Mouse (Mus musculus) WW6 (cell line): ENCODE data around the gene Atp6v1b1.

Experiments
- DNase-seq: peaks from one replicate; pipeline ENCODE4 v3.0.0-alpha.2; 2013; ENCODE audit warnings: low read depth, low spot score

Gene Atp6v1b1

GRCm38 (mm10) chr6:83715461-83716196, 27.2 kb upstream of the Atp6v1b1 start:
- DNase-seq: no peak

DNA sequence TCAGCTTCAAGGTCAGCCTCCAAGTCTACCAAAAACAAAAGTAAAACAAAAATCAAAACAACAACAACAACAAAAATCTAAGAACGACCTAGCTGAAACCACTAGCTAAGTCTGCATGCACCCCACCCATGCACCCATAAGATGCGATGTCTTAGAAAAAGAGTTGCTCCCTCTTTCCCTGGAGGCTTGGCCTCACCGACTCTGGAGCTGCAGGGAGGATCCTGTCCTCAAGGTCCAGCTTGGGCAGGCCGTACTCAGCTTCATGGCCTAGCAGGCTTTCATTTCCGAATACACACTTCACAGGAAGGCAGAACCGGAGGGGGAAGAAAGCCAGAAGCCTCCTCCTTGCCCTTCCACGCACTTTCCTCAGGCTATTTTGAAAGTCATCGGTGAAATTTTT, 25.8 kb upstream of the Atp6v1b1 start:
- no peak for DNase-seq

- DNase-seq: no peak
Measured at GRCm38 (mm10) chr6:83722526-83722925, 20.3 kb upstream of the Atp6v1b1 start.

GRCm38 (mm10) chr6:83727178-83727577, 15.6 kb upstream of the Atp6v1b1 start:
- DNase-seq: no peak

- no peak for DNase-seq
Measured at GRCm38 (mm10) chr6:83728488-83728887, 14.3 kb upstream of the Atp6v1b1 start.

- DNase-seq: no peak
Measured at GRCm38 (mm10) chr6:83729350-83729970, 13.3 kb upstream of the Atp6v1b1 start.

GRCm38 (mm10) chr6:83731128-83731527, 11.7 kb upstream of the Atp6v1b1 start:
- no peak for DNase-seq

DNA sequence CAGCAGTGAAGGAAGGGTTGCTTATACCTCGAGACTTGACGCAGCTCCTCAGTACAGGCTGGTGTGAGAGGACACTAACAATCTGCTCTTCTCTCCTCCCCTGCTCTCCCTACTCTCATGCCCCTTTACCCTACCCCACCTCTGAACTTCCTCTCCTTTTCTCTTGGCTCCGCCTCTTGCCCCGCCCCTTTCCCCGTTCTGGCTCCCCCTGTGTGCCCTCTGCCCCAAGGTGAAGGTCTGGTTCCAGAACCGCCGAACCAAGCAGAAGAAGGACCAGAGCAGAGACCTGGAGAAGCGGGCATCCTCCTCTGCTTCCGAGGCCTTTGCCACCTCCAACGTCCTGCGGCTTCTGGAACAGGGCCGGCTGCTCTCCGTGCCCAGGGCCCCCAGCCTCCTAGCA, 5.5 kb upstream of the Atp6v1b1 start:
- DNase-seq: no peak

- DNase-seq: no peak
Measured at GRCm38 (mm10) chr6:83738596-83738995, 4.2 kb upstream of the Atp6v1b1 start.

- DNase-seq: no peak
Measured at GRCm38 (mm10) chr6:83743212-83743611, 422 bp downstream of the Atp6v1b1 start.

DNA sequence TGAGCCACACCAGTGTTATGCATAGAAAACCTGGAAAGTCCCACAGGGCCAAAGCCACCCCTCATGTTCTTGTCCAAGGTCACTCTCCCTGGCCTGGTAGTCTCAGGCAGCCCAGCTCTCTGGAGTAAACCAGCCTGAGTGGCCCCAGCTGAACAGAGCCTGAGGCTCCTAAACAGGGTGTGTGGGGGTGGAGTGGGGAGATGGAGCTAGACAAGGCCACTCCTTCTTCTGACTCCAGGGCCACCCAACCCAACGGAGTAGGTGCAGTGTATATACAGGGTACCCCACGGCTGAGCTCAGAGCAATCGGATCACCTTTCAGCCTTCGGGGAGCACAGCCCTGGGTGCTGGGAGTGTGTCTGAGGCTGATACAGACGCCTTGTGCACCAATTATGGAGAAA, 1.3 kb downstream of the Atp6v1b1 start:
- no peak for DNase-seq

DNA sequence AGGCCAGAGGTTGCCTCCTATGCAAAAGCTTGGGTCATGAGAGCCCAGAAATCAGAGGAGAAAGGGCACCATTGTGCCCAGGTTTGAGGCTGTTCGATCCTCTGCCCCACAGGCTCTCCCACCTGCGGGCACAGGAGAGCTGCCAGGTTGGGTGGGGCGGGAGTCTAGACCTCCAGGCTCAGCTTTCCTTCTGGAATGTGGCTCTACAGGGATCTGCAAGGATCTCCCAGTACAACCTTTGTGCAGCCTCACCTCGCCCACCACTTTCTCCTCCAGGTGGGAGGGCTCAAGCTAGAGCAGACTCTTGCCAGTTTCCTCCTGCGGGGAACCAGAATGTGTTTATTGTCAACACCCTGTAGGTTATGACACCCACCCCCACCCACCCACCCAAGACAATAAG, 1.8 kb downstream of the Atp6v1b1 start:
- no peak for DNase-seq

GRCm38 (mm10) chr6:83745466-83745865, 2.7 kb downstream of the Atp6v1b1 start:
- no peak for DNase-seq

DNA sequence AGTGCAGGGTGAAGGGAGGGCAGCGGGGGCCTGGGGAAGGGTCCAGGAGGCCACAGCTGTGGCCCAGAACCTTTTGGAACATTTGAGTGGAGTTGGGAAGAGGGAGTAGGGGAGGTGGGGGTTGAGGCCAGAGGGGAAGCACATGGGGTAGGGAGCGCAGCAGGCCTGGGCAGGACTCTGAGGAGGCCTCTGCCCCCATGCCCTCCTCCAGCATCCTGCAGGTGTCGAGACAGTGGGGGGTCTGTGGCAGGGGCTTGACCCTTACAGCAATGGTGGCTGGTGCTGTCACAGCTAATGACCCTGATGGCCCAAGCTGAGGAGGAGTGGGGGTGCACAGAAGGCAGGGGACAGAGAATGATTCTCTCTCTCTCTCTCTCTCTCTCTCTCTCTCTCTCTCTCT, 6.5 kb downstream of the Atp6v1b1 start:
- no peak for DNase-seq

DNA sequence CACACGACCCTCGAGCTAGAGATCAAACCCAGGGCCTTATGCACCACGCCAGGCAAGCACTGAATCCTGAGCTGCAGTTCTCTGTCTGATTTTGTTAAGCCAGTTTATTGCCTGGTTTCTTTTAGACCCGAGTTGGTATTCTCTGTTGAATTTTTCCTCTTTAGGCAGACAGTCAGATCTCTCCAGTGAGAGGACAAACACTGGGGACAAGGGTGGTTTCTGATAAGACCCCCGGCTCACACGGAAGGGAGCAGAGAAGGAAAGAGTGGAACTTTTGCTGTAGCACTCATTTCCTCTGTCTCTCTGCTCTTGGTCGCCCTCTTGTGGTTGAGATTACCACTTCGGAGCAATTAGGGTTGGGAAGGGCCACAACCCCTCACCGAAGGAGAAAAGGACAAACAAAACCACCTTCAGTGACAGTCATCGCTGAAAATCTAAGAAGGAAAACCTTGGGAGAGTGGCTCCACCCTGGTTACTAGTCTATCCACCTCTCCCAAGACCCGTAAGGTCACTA, 7.4 kb downstream of the Atp6v1b1 start:
- DNase-seq: no peak

DNA sequence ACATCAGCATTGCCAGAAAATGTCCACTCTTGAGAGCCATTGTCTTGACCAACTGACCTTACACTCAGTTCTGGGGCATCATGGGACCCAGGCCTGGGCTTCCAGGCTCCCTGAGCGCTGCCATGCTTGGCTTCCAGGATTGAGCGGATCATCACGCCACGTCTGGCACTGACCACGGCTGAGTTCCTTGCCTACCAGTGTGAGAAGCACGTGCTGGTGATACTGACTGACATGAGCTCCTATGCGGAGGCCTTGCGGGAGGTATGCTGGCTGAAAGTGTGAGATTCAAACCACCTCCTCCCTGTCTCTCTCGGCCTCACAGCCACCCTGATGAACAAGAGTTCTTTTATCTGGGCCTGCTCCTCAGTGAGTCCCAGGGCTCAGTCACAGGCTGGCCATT, 13.3 kb downstream of the Atp6v1b1 start:
- DNase-seq: no peak

DNA sequence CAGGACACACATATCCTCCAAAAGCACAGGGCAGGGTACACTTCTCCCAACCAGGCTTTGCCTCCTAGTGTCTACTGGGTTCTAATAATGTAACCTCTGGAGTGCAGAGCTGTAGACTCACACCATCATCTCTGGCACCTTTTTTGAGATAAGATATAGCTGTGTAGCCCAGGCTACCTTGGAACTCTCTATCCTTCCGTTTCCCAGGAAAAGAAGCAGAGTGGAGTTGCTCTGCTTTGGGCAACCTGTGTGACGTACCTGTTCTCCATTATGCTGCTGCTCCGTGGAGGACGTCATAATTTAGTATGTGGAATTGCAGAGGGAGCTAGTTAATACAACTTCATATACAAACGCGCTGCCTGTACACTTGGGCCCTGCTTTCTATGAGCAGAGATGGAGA, 19.6 kb downstream of the Atp6v1b1 start, which contains the start of gene Ankrd53:
Gene Ankrd53, plus strand, starts transcription at position 301 of the 400 bp plus-strand sequence.
- DNase-seq: no peak

- DNase-seq: no peak
Measured at GRCm38 (mm10) chr6:83762880-83763431, 20.2 kb downstream of the Atp6v1b1 start.

- DNase-seq: no peak
Measured at GRCm38 (mm10) chr6:83766982-83767381, 24.2 kb downstream of the Atp6v1b1 start.

DNA sequence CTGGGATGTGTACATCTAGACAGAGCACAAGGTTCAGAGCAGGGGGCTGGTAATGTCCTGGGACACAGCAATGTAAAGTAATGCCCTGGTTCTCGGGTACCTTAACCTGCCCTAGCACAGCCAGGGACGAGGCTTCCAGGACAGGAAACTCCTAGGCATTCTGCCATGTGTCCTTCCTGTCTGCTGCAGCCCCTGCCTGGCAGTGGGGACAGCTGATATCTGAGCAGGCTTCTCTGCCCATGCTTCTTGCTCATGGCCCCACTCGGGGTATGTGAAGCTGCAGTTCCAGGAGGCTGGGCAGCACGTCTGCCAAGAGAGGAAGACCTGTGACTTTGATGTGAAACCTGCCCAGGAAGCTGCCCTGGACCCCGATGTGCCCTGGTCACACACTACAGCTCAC, 25.7 kb downstream of the Atp6v1b1 start:
- DNase-seq: no peak

DNA sequence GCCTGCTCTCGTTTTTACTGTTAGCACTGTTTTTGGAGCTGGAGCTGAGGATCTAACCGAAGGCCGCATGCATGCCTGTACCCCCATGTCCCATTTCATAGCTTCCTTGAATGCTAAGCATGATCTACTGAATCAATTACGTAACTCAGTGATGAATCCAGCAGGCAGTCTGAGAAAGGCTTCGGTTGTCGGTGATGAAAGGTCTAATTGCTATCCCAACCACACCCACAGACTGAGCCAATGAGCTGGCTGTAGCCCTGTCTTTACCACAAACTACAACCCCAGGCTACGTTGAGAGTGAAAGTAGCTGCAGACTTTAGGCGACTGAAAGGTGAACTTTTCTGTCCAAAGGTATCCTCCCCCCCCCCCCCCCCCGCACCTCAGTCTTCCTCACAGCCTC, 31.3 kb downstream of the Atp6v1b1 start:
- DNase-seq: no peak

GRCm38 (mm10) chr6:83774781-83775563, 32.2 kb downstream of the Atp6v1b1 start:
- DNase-seq: no peak
